Mouse (Mus musculus) inflammation-experienced regulatory T-cells (primary cell): ENCODE measurements around the gene Kir3dl2. TPM values are rescaled to one million over a fixed set of nuclear protein-coding genes. Genes with fewer than 3 reads are reported as not detected.

ENCODE experiments used
- polyA plus RNA-seq, 2 experiments: library from polyadenylated mRNA; unstranded; fragments of 100-300 nt; shearing (Covaris generic); gene quantifications; one replicate each; pipeline ENCODE4 v1.2.1; 2017

Gene Kir3dl2
- polyA plus RNA-seq = not detected

GRCm38 (mm10) chrX:136543956-136544355, at the start of gene Kir3dl2:
Kir3dl2 (minus strand) TSS chrX:136544056.

GRCm38 (mm10) chrX:136590199-136590896, 46.5 kb upstream of the Kir3dl2 start, which contains the start of gene Tceal3:
Tceal3 (plus strand) TSS chrX:136590842.

GRCm38 (mm10) chrX:136517699-136518098, 26.2 kb downstream of the Kir3dl2 start, which contains the start of gene Kir3dl1:
Kir3dl1 (plus strand) TSS chrX:136517999.

Other genes with a start within 250 kb of the Kir3dl2 start
- not detected for gene Kir3dl1, start 26.1 kb downstream of the Kir3dl2 start, polyA plus RNA-seq
- 1 to 10 TPM; 3.7 to 4.3 TPM for gene Tceal3, start 46.8 kb upstream of the Kir3dl2 start, polyA plus RNA-seq
- gene Tceal1, start 163.9 kb upstream of the Kir3dl2 start, polyA plus RNA-seq = under 1 TPM; 0.16 to 0.22 TPM
- gene Morf4l2, start 199.6 kb upstream of the Kir3dl2 start, polyA plus RNA-seq = 10 to 100 TPM; 81.5 to 84.2 TPM
- under 1 TPM in 1 of 2 experiments, not detected in 1; 0.17 TPM for gene Glra4, start 236.1 kb upstream of the Kir3dl2 start, polyA plus RNA-seq